Mouse (Mus musculus) cerebellum, postnatal 25 days (tissue): Measurements from ENCODE around the gene Mier1.
"Not testable (repeated sequence)": the region's sequence is repeated elsewhere in the genome, so short reads cannot be mapped to it uniquely, and the experiment has no call there.

Source experiments
- DNase-seq, 2 experiments: peaks; one replicate each; pipeline ENCODE4 v3.0.0; 2021; ENCODE audit warnings: mixed read lengths in 2 of 2

Gene Mier1

GRCm38 (mm10) chr4:103114184-103115111, at the start of gene Mier1, which contains the start of gene Wdr78:
Gene Mier1 (plus strand): TSS chr4:103114390.
Gene Wdr78 (minus strand): TSS chr4:103114555.
- peak; percentile 98 for DNase-seq

GRCm38 (mm10) chr4:103064421-103064820, 49.8 kb upstream of the Mier1 start:
- no peak for DNase-seq

GRCm38 (mm10) chr4:103064976-103065375, 49.2 kb upstream of the Mier1 start:
- no peak for DNase-seq

GRCm38 (mm10) chr4:103067906-103068655, 46.1 kb upstream of the Mier1 start:
- no peak for DNase-seq

- DNase-seq = no peak
Observed at GRCm38 (mm10) chr4:103070631-103071030, 43.6 kb upstream of the Mier1 start.

GRCm38 (mm10) chr4:103085237-103085636, 29.0 kb upstream of the Mier1 start:
- no peak for DNase-seq

- DNase-seq = no peak
Observed at GRCm38 (mm10) chr4:103095921-103096320, 18.3 kb upstream of the Mier1 start.

- DNase-seq = no peak
Observed at GRCm38 (mm10) chr4:103098532-103098931, 15.7 kb upstream of the Mier1 start.

- DNase-seq = no peak
Observed at GRCm38 (mm10) chr4:103112651-103113050, 1.5 kb upstream of the Mier1 start.

GRCm38 (mm10) chr4:103113402-103113801, 788 bp upstream of the Mier1 start:
- no peak for DNase-seq

- DNase-seq = no peak
Observed at GRCm38 (mm10) chr4:103118888-103119228, 4.7 kb downstream of the Mier1 start.

- peak; percentile 83 to 89 for DNase-seq
Observed at GRCm38 (mm10) chr4:103119229-103120027, 5.2 kb downstream of the Mier1 start.

- no peak for DNase-seq
Observed at GRCm38 (mm10) chr4:103120028-103120384, 5.8 kb downstream of the Mier1 start.

GRCm38 (mm10) chr4:103120395-103120794, 6.2 kb downstream of the Mier1 start:
- no peak for DNase-seq

- DNase-seq = no peak
Observed at GRCm38 (mm10) chr4:103120874-103121389, 6.7 kb downstream of the Mier1 start.

GRCm38 (mm10) chr4:103123086-103123485, 8.9 kb downstream of the Mier1 start:
- no peak for DNase-seq

- DNase-seq = no peak
Observed at GRCm38 (mm10) chr4:103123606-103124005, 9.4 kb downstream of the Mier1 start.

- DNase-seq = no peak
Observed at GRCm38 (mm10) chr4:103126533-103126932, 12.3 kb downstream of the Mier1 start.

- no peak for DNase-seq
Observed at GRCm38 (mm10) chr4:103136946-103137345, 22.8 kb downstream of the Mier1 start.

GRCm38 (mm10) chr4:103146339-103146738, 32.1 kb downstream of the Mier1 start:
- DNase-seq = peak; percentile 77 to 91

- DNase-seq = no peak
Observed at GRCm38 (mm10) chr4:103151946-103152345, 37.8 kb downstream of the Mier1 start.

GRCm38 (mm10) chr4:103158781-103159180, 44.6 kb downstream of the Mier1 start:
- DNase-seq = no peak

GRCm38 (mm10) chr4:103166198-103166597, 52.0 kb downstream of the Mier1 start:
- DNase-seq = not testable (repeated sequence)
